Mouse (Mus musculus) stomach, postnatal 0 days (tissue): ENCODE data around the gene Apol9a. TPM values are rescaled to one million over a fixed set of nuclear protein-coding genes. Genes with fewer than 3 reads are reported as not detected.

Experiments
- ATAC-seq: fragments of 200-750 bp; cut with Nextera tagmentation; 2 replicates; pipeline ENCODE4 v1.8.0; 2017; ENCODE audit not compliant: low FRiP score, low TSS enrichment
- DNase-seq: peaks from one replicate; pipeline ENCODE4 v3.0.0-alpha.2; 2016; ENCODE audit warnings: low spot score
- H3K27ac ChIP-seq: fragments of 300-500 bp; sonication (generic); replicated peaks from 2 replicates; pipeline ENCODE4 v1.5.1; 2014; ENCODE audit warnings: mild to moderate bottlenecking, control low read depth
- H3K27me3 ChIP-seq: fragments of 300-500 bp; sonication (generic); 2 replicates; pipeline ENCODE4 v1.6.1; 2014; ENCODE audit warnings: low read length; ENCODE audit not compliant: control insufficient read depth, insufficient read depth
- H3K36me3 ChIP-seq: fragments of 300-500 bp; sonication (generic); 2 replicates; pipeline ENCODE4 v1.6.1; 2014; ENCODE audit warnings: low read length, mixed read lengths; ENCODE audit not compliant: control insufficient read depth, insufficient read depth
- H3K4me1 ChIP-seq: fragments of 300-500 bp; sonication (generic); replicated peaks from 2 replicates; pipeline ENCODE4 v1.6.1; 2014; ENCODE audit warnings: antibody characterized with exemption; ENCODE audit not compliant: control insufficient read depth, insufficient read depth
- H3K4me2 ChIP-seq: fragments of 300-500 bp; sonication (generic); replicated peaks from 2 replicates; pipeline ENCODE4 v1.6.1; 2014; ENCODE audit warnings: low read depth, mild to moderate bottlenecking, control low read depth, moderate library complexity
- H3K4me3 ChIP-seq: fragments of 300-500 bp; sonication (generic); 2 replicates; pipeline ENCODE4 v1.5.1; 2014; ENCODE audit warnings: low read depth, low read length, control low read depth
- H3K9ac ChIP-seq: fragments of 300-500 bp; sonication (generic); 2 replicates; pipeline ENCODE4 v1.6.1; 2014; ENCODE audit warnings: mild to moderate bottlenecking, low read length, control low read depth, mixed read lengths
- H3K9me3 ChIP-seq: fragments of 300-500 bp; sonication (generic); 2 replicates; pipeline ENCODE4 v1.6.1; 2016; ENCODE audit warnings: low read length; ENCODE audit not compliant: control insufficient read depth
- CTCF ChIP-seq: IDR thresholded peaks from 2 replicates; pipeline ENCODE4 v1.5.1; 2016; ENCODE audit warnings: antibody characterized with exemption, low read depth, mild to moderate bottlenecking, moderate library complexity
- EP300 ChIP-seq: optimal IDR thresholded peaks from 2 replicates; pipeline ENCODE3; 2016; ENCODE audit warnings: antibody characterized with exemption
- WGBS: fragments of 180-500 bp; shearing (Covaris S2); extraction: QIAGEN DNeasy Blood & Tissue Kit; methylation state at CpG from one replicate; pipeline ENCODE4 v1.1.7; 2014; 5-methylcytosine and 5-hydroxymethylcytosine counted together
- polyA plus RNA-seq: library from polyadenylated mRNA; unstranded; fragments of >200 nt; fragmentation: Nextera tagmentation; extraction: Ambion mirVana; gene quantifications from 2 replicates; pipeline ENCODE4 v1.2.1, GENCODE M21; 2015

Apol9a gene
- polyA plus RNA-seq, 1 experiment from 2014 or later = 3.1 TPM

- H3K9ac ChIP-seq = no peak overlapping the region
- H3K9me3 ChIP-seq = no peaks in the 10 kb centered on the region
- no peaks in the 10 kb centered on the region; the same call in 1 of the 2 replicates for H3K4me1 ChIP-seq
- DNase-seq (peak; percentile 38), ATAC-seq (no peak)
- H3K4me3 ChIP-seq = no peak overlapping the region
- WGBS = 34% methylated on average over 8 of the region's 8 CpGs
- H3K27me3 ChIP-seq = no peaks in the 10 kb centered on the region
- H3K27ac ChIP-seq = no peak overlapping the region
- TF ChIP-seq EP300 (no peak), CTCF (no peak)
- H3K36me3 ChIP-seq = no peaks in the 10 kb centered on the region
- H3K4me2 ChIP-seq = no peak overlapping the region
These were observed 43.4 kb downstream of the Apol9a start for GRCm38 (mm10) chr15:77367504-77367903.

GRCm38 (mm10) chr15:77366706-77367484, 44.0 kb downstream of the Apol9a start:
- WGBS = 2% methylated on average over 26 of the region's 26 CpGs
- Histone ChIP-seq H3K9me3 (no peaks in the 10 kb centered on the region), H3K36me3 (no peaks in the 10 kb centered on the region), H3K27me3 (no peaks in the 10 kb centered on the region), H3K27ac (peak overlapping the region; percentile 89), H3K4me2 (peak overlapping the region; percentile 34), H3K4me1 (no peaks in the 10 kb centered on the region; the same call in 1 of the 2 replicates), H3K9ac (peak overlapping the region; percentile 24), H3K4me3 (peak overlapping the region; percentile 1; the same call in 1 of the 2 replicates)
- TF ChIP-seq EP300 (no peak), CTCF (peak; percentile 75)
- DNase-seq = peak; percentile 83
- ATAC-seq = peak; percentile 55

GRCm38 (mm10) chr15:77365700-77366570, 45.0 kb downstream of the Apol9a start:
- DNase-seq (no peak), ATAC-seq (no peak)
- TF ChIP-seq EP300 = no peak
- no peak for TF ChIP-seq CTCF
- H3K27me3 ChIP-seq = no peaks in the 10 kb centered on the region
- 36% methylated on average over 9 of the region's 9 CpGs for WGBS
- no peaks in the 10 kb centered on the region for H3K36me3 ChIP-seq
- H3K9ac ChIP-seq = no peak overlapping the region
- peak overlapping the region; percentile 34; the same call in 1 of the 2 replicates for H3K4me2 ChIP-seq
- H3K27ac ChIP-seq = peak overlapping the region; percentile 89
- H3K4me3 ChIP-seq = no peak overlapping the region
- no peaks in the 10 kb centered on the region for H3K9me3 ChIP-seq
- H3K4me1 ChIP-seq = no peaks in the 10 kb centered on the region; the same call in 1 of the 2 replicates

GRCm38 (mm10) chr15:77364026-77364425, 46.9 kb downstream of the Apol9a start:
- H3K4me2 ChIP-seq = no peak overlapping the region
- no peak for ATAC-seq

GRCm38 (mm10) chr15:77363578-77363977, 47.4 kb downstream of the Apol9a start:
- 55% methylated on average over 6 of the region's 6 CpGs for WGBS
- Histone ChIP-seq H3K9ac (no peak overlapping the region), H3K4me2 (no peak overlapping the region), H3K4me1 (no peaks in the 10 kb centered on the region; the same call in 1 of the 2 replicates), H3K27me3 (no peaks in the 10 kb centered on the region), H3K9me3 (no peaks in the 10 kb centered on the region), H3K27ac (peak overlapping the region; percentile 26), H3K36me3 (no peaks in the 10 kb centered on the region), H3K4me3 (no peak overlapping the region)
- ATAC-seq = no peak
- TF ChIP-seq EP300 (no peak), CTCF (no peak)
- DNase-seq = no peak

More at GRCm38 (mm10) chr15:77364026-77364425, 46.9 kb downstream of the Apol9a start:
- Histone ChIP-seq H3K36me3 (no peaks in the 10 kb centered on the region), H3K4me3 (no peak overlapping the region), H3K27ac (peak overlapping the region; percentile 26; the same call in 1 of the 2 replicates), H3K9ac (no peak overlapping the region), H3K4me1 (no peaks in the 10 kb centered on the region; the same call in 1 of the 2 replicates), H3K27me3 (no peaks in the 10 kb centered on the region), H3K9me3 (no peaks in the 10 kb centered on the region)
- DNase-seq = peak; percentile 34
- no peak for TF ChIP-seq CTCF
- TF ChIP-seq EP300 = no peak
- 54% methylated on average over 3 of the region's 3 CpGs for WGBS
